Mouse (Mus musculus): ENCODE results near the gene Rapgef2. TPM values are rescaled to one million over a fixed set of nuclear protein-coding genes. Genes with fewer than 3 reads are reported as not detected.

Gene Rapgef2
- polyA plus RNA-seq (2012), result 4.8 and 7.7 TPM in 2 replicates

GRCm38 (mm10) chr3:79286376-79287107 lies at the start of gene Rapgef2:
Gene Rapgef2 (minus strand): TSS chr3:79286517.

Other genes with a start within 250 kb of the Rapgef2 start
- not detected in 2 replicates for gene Gm17359, start 50.1 kb upstream of the Rapgef2 start, polyA plus RNA-seq (2012)